Mouse (Mus musculus): ENCODE results near the gene Slc4a11. TPM values are rescaled to one million over a fixed set of nuclear protein-coding genes. Genes with fewer than 3 reads are reported as not detected.

Slc4a11 gene
- 0.57 and 0.66 TPM in 2 replicates for polyA plus RNA-seq (2015; fragmentation: Nextera tagmentation; extraction: Ambion mirVana)

GRCm38 (mm10) chr2:130697153-130697810 lies at the start of gene Slc4a11:
Slc4a11 (minus strand) TSS chr2:130697519.

GRCm38 (mm10) chr2:130667559-130667958 lies 29.8 kb downstream of the Slc4a11 start, which contains the start of gene Itpa:
Itpa (plus strand) TSS chr2:130667610.

GRCm38 (mm10) chr2:130664102-130664701 lies 33.1 kb downstream of the Slc4a11 start, which contains the start of gene Ddrgk1:
Ddrgk1 (minus strand) TSS chr2:130664659.

GRCm38 (mm10) chr2:130642684-130643369 lies 54.5 kb downstream of the Slc4a11 start, which contains the start of gene Lzts3:
Lzts3 (minus strand) TSS chr2:130642803.

Other genes with a start within 250 kb of the Slc4a11 start
- 64.1 and 64.4 TPM in 2 replicates for gene Ptpra, start 247.2 kb downstream of the Slc4a11 start, polyA plus RNA-seq (2015; fragmentation: Nextera tagmentation; extraction: Ambion mirVana)
- 52.4 and 55.8 TPM in 2 replicates for gene Mrps26, start 133.8 kb downstream of the Slc4a11 start, polyA plus RNA-seq (2015; fragmentation: Nextera tagmentation; extraction: Ambion mirVana)
- gene Oxt, start 121.3 kb downstream of the Slc4a11 start, polyA plus RNA-seq (2015; fragmentation: Nextera tagmentation; extraction: Ambion mirVana) = not detected in 2 replicates
- gene Avp, start 115.0 kb downstream of the Slc4a11 start, polyA plus RNA-seq (2015; fragmentation: Nextera tagmentation; extraction: Ambion mirVana) = not detected in 2 replicates
- gene Fastkd5, start 67.5 kb downstream of the Slc4a11 start, polyA plus RNA-seq (2015; fragmentation: Nextera tagmentation; extraction: Ambion mirVana) = 6.5 and 7.4 TPM in 2 replicates
- gene Ubox5, start 67.5 kb downstream of the Slc4a11 start, polyA plus RNA-seq (2015; fragmentation: Nextera tagmentation; extraction: Ambion mirVana) = 4.3 and 4.9 TPM in 2 replicates
- 1.0 and 1.1 TPM in 2 replicates for gene Lzts3, start 54.7 kb downstream of the Slc4a11 start, polyA plus RNA-seq (2015; fragmentation: Nextera tagmentation; extraction: Ambion mirVana)
- gene Ddrgk1, start 32.9 kb downstream of the Slc4a11 start, polyA plus RNA-seq (2015; fragmentation: Nextera tagmentation; extraction: Ambion mirVana) = 65.8 and 66.4 TPM in 2 replicates
- 49.2 and 54.0 TPM in 2 replicates for gene Itpa, start 29.9 kb downstream of the Slc4a11 start, polyA plus RNA-seq (2015; fragmentation: Nextera tagmentation; extraction: Ambion mirVana)
- gene 4930402H24Rik, start 208.9 kb upstream of the Slc4a11 start, polyA plus RNA-seq (2015; fragmentation: Nextera tagmentation; extraction: Ambion mirVana) = 26.0 and 32.9 TPM in 2 replicates
- gene Atrn, start 209.0 kb upstream of the Slc4a11 start, polyA plus RNA-seq (2015; fragmentation: Nextera tagmentation; extraction: Ambion mirVana) = 9.0 and 9.4 TPM in 2 replicates